ENCODE assay signal across 26 mouse cellular contexts in the genomic region with DNA sequence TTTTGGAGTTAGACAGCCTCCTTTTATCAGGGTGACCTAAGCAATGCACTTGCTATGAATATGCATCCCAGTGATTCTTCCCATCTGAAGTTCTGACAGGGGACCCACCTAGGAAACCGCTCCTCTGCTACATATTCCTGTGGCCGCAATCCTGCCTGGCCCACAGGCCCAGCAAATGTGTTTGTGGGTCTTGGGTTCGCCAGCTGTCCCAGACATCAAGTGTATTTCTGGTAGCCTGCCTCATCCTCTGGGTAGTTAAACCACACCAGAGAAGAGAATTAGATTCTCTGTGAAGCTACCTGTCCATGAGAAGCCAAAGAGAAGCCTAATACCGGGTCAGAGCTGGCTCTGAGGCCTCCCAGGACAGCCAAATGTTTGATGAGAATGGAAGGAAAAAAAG.
A peak's percentile ranks its signal among the peaks of the same experiment; 100 is the strongest.
DNase-seq lines count a peak whose midpoint lies in the region; ATAC-seq lines count a peak whose summit lies in the region.
"Had no signal": no experiment of that assay in that cellular context is flagged by ENCODE, and none has a peak within 500 bp of the region (broad histone marks: within the 10 kb centered on the region; RNA-seq: fewer than 3 reads in every experiment).

No protein-coding gene starts in this region.

- peak; percentile 58 for DNase-seq in heart, embryonic 10.5 days (ENCODE audit: low spot score)
- no peak for DNase-seq in heart, postnatal 25 days (ENCODE audit: low spot score)
- DNase-seq in heart, postnatal 14 days, result no peak
- DNase-seq in heart, postnatal 10 days, result no peak
- DNase-seq in testis, postnatal 14 days (ENCODE audit: low spot score), result no peak
- DNase-seq: adrenal gland, adult 2 months; adrenal gland, postnatal 14 days; cerebellum, adult 11 months; cerebellum, adult 2 months; cerebellum, adult 9-11 months; cerebellum, postnatal 25 days; forebrain, postnatal 0 days; gastrocnemius, postnatal 10 days; gastrocnemius, postnatal 36 days; kidney, adult 18-20 months; kidney, adult 9 months had no signal

- H3K4me1 ChIP-seq in heart, embryonic 10.5 days, result peaks cover 54% of the 10 kb centered on the region
- peaks cover 64% of the 10 kb centered on the region for H3K4me1 ChIP-seq in heart, embryonic 13.5 days
- H3K4me1 ChIP-seq in heart, embryonic 16.5 days (ENCODE audit: control insufficient read depth, insufficient read depth, low read length), result peaks cover 29% of the 10 kb centered on the region
- H3K4me1 ChIP-seq: embryonic facial prominence, embryonic 15.5 days had no signal

- H3K27ac ChIP-seq in heart, embryonic 10.5 days, result peak overlapping the region; percentile 78
- H3K27ac ChIP-seq in heart, embryonic 13.5 days (replicated peaks), result peak overlapping the region; percentile 83
- H3K27ac ChIP-seq in heart, embryonic 16.5 days (ENCODE audit: low read length), result peak overlapping the region; percentile 67; the same call in 1 of the 2 replicates
- H3K27ac ChIP-seq: embryonic facial prominence, embryonic 12.5 days; embryonic facial prominence, embryonic 15.5 days; hindbrain, embryonic 14.5 days; hindbrain, postnatal 0 days had no signal

- H3K9me3 ChIP-seq in heart, embryonic 10.5 days, result no peaks in the 10 kb centered on the region
- H3K9me3 ChIP-seq in heart, embryonic 13.5 days, result no peaks in the 10 kb centered on the region
- H3K9me3 ChIP-seq in heart, embryonic 16.5 days (replicated peaks; ENCODE audit: control insufficient read depth, low read length), result no peaks in the 10 kb centered on the region
- H3K9me3 ChIP-seq: embryonic facial prominence, embryonic 12.5 days; embryonic facial prominence, embryonic 15.5 days had no signal

- intact Hi-C loops in heart, postnatal 25 days (cut with DNase I), result no loop called here
- intact Hi-C loops in heart, postnatal 14 days (cut with DNase I), result no loop called here
- intact Hi-C loops in heart, postnatal 10 days (cut with DNase I), result no loop called here

- H3K4me2 ChIP-seq in heart, embryonic 13.5 days, result no peak overlapping the region
- H3K4me2 ChIP-seq in heart, embryonic 16.5 days (ENCODE audit: low read depth, low read length), result no peak overlapping the region
- H3K4me2 ChIP-seq: embryonic facial prominence, embryonic 12.5 days; embryonic facial prominence, embryonic 15.5 days; hindbrain, embryonic 14.5 days had no signal

- no peak overlapping the region for H3K4me3 ChIP-seq in heart, embryonic 10.5 days
- no peak overlapping the region for H3K4me3 ChIP-seq in heart, embryonic 13.5 days
- no peak overlapping the region for H3K4me3 ChIP-seq in heart, embryonic 16.5 days (ENCODE audit: low read length)
- H3K4me3 ChIP-seq: embryonic facial prominence, embryonic 12.5 days; embryonic facial prominence, embryonic 15.5 days had no signal

- H3K27me3 ChIP-seq in heart, embryonic 10.5 days (ENCODE audit: insufficient read depth, poor library complexity, severe bottlenecking), result no peaks in the 10 kb centered on the region
- H3K27me3 ChIP-seq in heart, embryonic 13.5 days (replicated peaks), result no peaks in the 10 kb centered on the region
- H3K27me3 ChIP-seq in heart, embryonic 16.5 days (ENCODE audit: control insufficient read depth, insufficient read depth, low read length), result no peaks in the 10 kb centered on the region
- H3K27me3 ChIP-seq: embryonic facial prominence, embryonic 12.5 days; embryonic facial prominence, embryonic 15.5 days had no signal

- peaks cover 4% of the 10 kb centered on the region; the same call in 1 of the 2 replicates for H3K36me3 ChIP-seq in heart, embryonic 10.5 days
- no peaks in the 10 kb centered on the region for H3K36me3 ChIP-seq in heart, embryonic 13.5 days
- H3K36me3 ChIP-seq in heart, embryonic 16.5 days (ENCODE audit: control insufficient read depth, insufficient read depth), result no peaks in the 10 kb centered on the region
- H3K36me3 ChIP-seq: embryonic facial prominence, embryonic 12.5 days; embryonic facial prominence, embryonic 15.5 days had no signal

- no peak for ATAC-seq in heart, embryonic 13.5 days (ENCODE audit: extremely low read depth, insufficient number of reproducible peaks, low FRiP score, low TSS enrichment)
- ATAC-seq in heart, embryonic 16.5 days (replicated peaks; ENCODE audit: extremely low read depth, insufficient read depth, low FRiP score), result no peak
- ATAC-seq: CD4-positive, CD25-positive, alpha-beta regulatory T cell, adult 4 months; forebrain, embryonic 14.5 days; forebrain, postnatal 0 days; hindbrain, postnatal 0 days; inflammation-experienced regulatory T-cells, adult 6 months; intestine, embryonic 16.5 days had no signal

- WGBS in heart, embryonic 10.5 days, result 84% methylated on average over 4 of the region's 4 CpGs
- 72% methylated on average over 4 of the region's 4 CpGs for WGBS in heart, embryonic 13.5 days
- 79% methylated on average over 4 of the region's 4 CpGs for WGBS in heart, embryonic 16.5 days

- no peak overlapping the region for H3K9ac ChIP-seq in heart, embryonic 13.5 days
- H3K9ac ChIP-seq in heart, embryonic 16.5 days (ENCODE audit: low read length), result no peak overlapping the region
- H3K9ac ChIP-seq: embryonic facial prominence, embryonic 12.5 days; embryonic facial prominence, embryonic 15.5 days; forebrain, postnatal 0 days; hindbrain, embryonic 14.5 days had no signal
